Mouse (Mus musculus) embryonic fibroblast, embryonic 13.5 days (primary cell): Measurements from ENCODE around the gene Scrn2.
A peak's percentile ranks its signal among the peaks of the same experiment; 100 is the strongest.

ENCODE experiments used
- CTCF ChIP-seq: IDR thresholded peaks from 2 replicates; pipeline ENCODE4 v1.5.1; 2011; ENCODE audit warnings: mild to moderate bottlenecking, control low read depth, low read length, moderate library complexity, borderline replicate concordance; ENCODE audit not compliant: insufficient read depth
- POLR2A ChIP-seq: IDR thresholded peaks from 2 replicates; pipeline ENCODE4 v1.6.1; 2011; ENCODE audit warnings: low read depth, mild to moderate bottlenecking, control low read depth, low read length, moderate library complexity

DNA sequence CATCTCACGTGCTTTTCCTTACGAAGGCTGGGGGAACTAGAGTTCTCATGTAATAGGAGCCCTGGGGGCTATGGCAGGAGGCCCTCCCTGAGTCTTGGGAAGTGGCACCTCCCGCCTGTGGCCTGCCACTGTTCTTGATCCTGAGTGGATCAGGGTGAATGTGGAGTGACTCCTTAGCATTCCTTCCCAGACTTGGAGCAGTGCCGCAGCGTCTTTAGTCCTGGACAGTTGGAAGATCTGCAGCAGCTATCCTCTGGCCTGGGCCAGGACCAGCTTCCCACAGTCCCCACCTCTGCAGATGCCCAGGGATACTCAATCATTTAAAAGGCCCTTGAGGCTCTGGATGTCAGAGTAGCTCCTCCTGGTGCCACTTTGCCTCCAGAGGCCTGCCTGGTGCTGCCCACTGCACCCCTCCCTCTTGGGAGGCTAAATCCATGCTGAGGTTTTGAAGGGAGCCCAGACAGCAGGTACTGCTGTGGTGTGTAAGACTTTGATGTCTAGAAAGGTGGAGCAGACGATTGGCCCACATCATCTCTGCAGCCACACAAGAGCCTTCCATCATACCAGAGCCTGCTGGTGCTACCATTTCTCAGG, 19.9 kb downstream of the Scrn2 start:
- TF ChIP-seq CTCF (no peak), POLR2A (0 out of 2 replicates have a peak, but pooled peaks have one; percentile 0)
